Mouse (Mus musculus) brain, embryonic 14.5 days (tissue): Measurements from ENCODE around the gene Esrrg.

ENCODE experiments used
- CTCF ChIP-seq: fragments of 200-500 bp; IDR thresholded peaks from 2 replicates; pipeline ENCODE4 v1.5.1; 2012; ENCODE audit warnings: inconsistent platforms, mild to moderate bottlenecking, moderate library complexity, borderline replicate concordance; ENCODE audit not compliant: insufficient read depth, insufficient read length; ENCODE audit errors: extremely low read depth
- POLR2A ChIP-seq: fragments of 200-500 bp; IDR thresholded peaks from 2 replicates; pipeline ENCODE4 v1.6.1; 2012; ENCODE audit warnings: mild to moderate bottlenecking, inconsistent platforms, borderline replicate concordance; ENCODE audit not compliant: poor library complexity, insufficient read depth, insufficient read length, severe bottlenecking; ENCODE audit errors: extremely low read depth

- TF ChIP-seq POLR2A, result no peak
- no peak for TF ChIP-seq CTCF
Observed at GRCm38 (mm10) chr1:187649871-187650270, 41.3 kb downstream of the Esrrg start.
